Mouse (Mus musculus) adrenal gland, postnatal 4 days (tissue): ENCODE measurements at regions not wholly inside any gene's neighbourhood (a gene's known extent, or its start where the extent isn't known, plus 50 kb on each side); places are given as distances from the start of the nearest gene placed in this dataset.

Experiments used
- DNase-seq, 2 experiments: peaks; one replicate each; pipeline ENCODE4 v3.0.0; 2021 to 2022; ENCODE audit warnings: low spot score in 2 of 2, mixed read lengths in 2 of 2

GRCm38 (mm10) chr1:190417326-190417725 lies 246.8 kb upstream of the Prox1 start:
- DNase-seq = no peak

- no peak for DNase-seq
Observed at GRCm38 (mm10) chr1:190411756-190412155, 241.2 kb upstream of the Prox1 start.

GRCm38 (mm10) chr1:190403335-190403734 lies 232.8 kb upstream of the Prox1 start:
- no peak for DNase-seq

- no peak for DNase-seq
Observed at GRCm38 (mm10) chr1:190398308-190398707, 227.8 kb upstream of the Prox1 start.

- DNase-seq = no peak
Observed at GRCm38 (mm10) chr1:190397811-190398210, 227.3 kb upstream of the Prox1 start.

- DNase-seq = no peak
Observed at GRCm38 (mm10) chr1:190393061-190393460, 222.5 kb upstream of the Prox1 start.

- no peak for DNase-seq
Observed at GRCm38 (mm10) chr1:190388853-190389252, 218.3 kb upstream of the Prox1 start.

- no peak for DNase-seq
Observed at GRCm38 (mm10) chr1:190384555-190384954, 214.0 kb upstream of the Prox1 start.

- no peak for DNase-seq
Observed at GRCm38 (mm10) chr1:190383256-190383838, 212.8 kb upstream of the Prox1 start.

- DNase-seq = no peak
Observed at GRCm38 (mm10) chr1:190380151-190380550, 209.6 kb upstream of the Prox1 start.

- no peak for DNase-seq
Observed at GRCm38 (mm10) chr1:190375160-190375880, 204.8 kb upstream of the Prox1 start.

GRCm38 (mm10) chr1:190374270-190374669 lies 203.8 kb upstream of the Prox1 start:
- DNase-seq = no peak

- DNase-seq = no peak
Observed at GRCm38 (mm10) chr1:190366631-190367030, 196.1 kb upstream of the Prox1 start.

GRCm38 (mm10) chr1:190365126-190365525 lies 194.6 kb upstream of the Prox1 start:
- no peak for DNase-seq

GRCm38 (mm10) chr1:190360661-190361060 lies 190.1 kb upstream of the Prox1 start:
- no peak for DNase-seq

- no peak for DNase-seq
Observed at GRCm38 (mm10) chr1:190357779-190358178, 187.3 kb upstream of the Prox1 start.

GRCm38 (mm10) chr1:190347610-190348009 lies 177.1 kb upstream of the Prox1 start:
- DNase-seq = no peak

- DNase-seq = no peak
Observed at GRCm38 (mm10) chr1:190340715-190341114, 170.2 kb upstream of the Prox1 start.

GRCm38 (mm10) chr1:190334471-190334870 lies 164.0 kb upstream of the Prox1 start:
- no peak for DNase-seq

GRCm38 (mm10) chr1:190334053-190334452 lies 163.5 kb upstream of the Prox1 start:
- no peak for DNase-seq

- no peak for DNase-seq
Observed at GRCm38 (mm10) chr1:190332001-190332400, 161.5 kb upstream of the Prox1 start.

- no peak for DNase-seq
Observed at GRCm38 (mm10) chr1:190324562-190324961, 154.0 kb upstream of the Prox1 start.

- no peak for DNase-seq
Observed at GRCm38 (mm10) chr1:190323671-190324070, 153.2 kb upstream of the Prox1 start.
